Mouse (Mus musculus): Measurements from ENCODE around the gene Mmp23. TPM values are rescaled to one million over a fixed set of nuclear protein-coding genes. Genes with fewer than 3 reads are reported as not detected.

Mmp23 gene
- polyA plus RNA-seq, 1 experiment from 2014 or later: 31.3 TPM

- Histone ChIP-seq H3K9me3 (ENCODE audit: control insufficient read depth) (no peaks in the 10 kb centered on the region), H3K4me2 (replicated peaks; ENCODE audit: low read depth) (no peak overlapping the region), H3K36me3 (ENCODE audit: control insufficient read depth, insufficient read depth) (peaks cover 13% of the 10 kb centered on the region; the same call in 1 of the 2 replicates), H3K4me1 (replicated peaks; ENCODE audit: control insufficient read depth, insufficient read depth, low read length) (no peaks in the 10 kb centered on the region), H3K4me3 (ENCODE audit: low read depth, low read length) (no peak overlapping the region), H3K27me3 (replicated peaks; ENCODE audit: control insufficient read depth, insufficient read depth, low read length) (no peaks in the 10 kb centered on the region), H3K9ac (ENCODE audit: low read depth, low read length) (no peak overlapping the region), H3K27ac (ENCODE audit: low read depth, low read length) (no peak overlapping the region)
- no peak for TF ChIP-seq CTCF (IDR thresholded peaks at IDR 0.05; ENCODE audit: low read depth)
- WGBS: 67% methylated on average over 2 of the region's 2 CpGs
- ATAC-seq: no peak
These were observed 46.4 kb downstream of the Mmp23 start for GRCm38 (mm10) chr4:155606825-155607224.

- WGBS: 69% methylated on average over 4 of the region's 4 CpGs
- Histone ChIP-seq H3K4me3 (ENCODE audit: low read depth, low read length) (no peak overlapping the region), H3K27ac (ENCODE audit: low read depth, low read length) (no peak overlapping the region), H3K9me3 (ENCODE audit: control insufficient read depth) (no peaks in the 10 kb centered on the region), H3K4me2 (replicated peaks; ENCODE audit: low read depth) (no peak overlapping the region), H3K4me1 (replicated peaks; ENCODE audit: control insufficient read depth, insufficient read depth, low read length) (no peaks in the 10 kb centered on the region), H3K27me3 (replicated peaks; ENCODE audit: control insufficient read depth, insufficient read depth, low read length) (no peaks in the 10 kb centered on the region), H3K36me3 (ENCODE audit: control insufficient read depth, insufficient read depth) (peaks cover 10% of the 10 kb centered on the region; the same call in 1 of the 2 replicates), H3K9ac (ENCODE audit: low read depth, low read length) (no peak overlapping the region)
- ATAC-seq: no peak
- TF ChIP-seq CTCF (IDR thresholded peaks at IDR 0.05; ENCODE audit: low read depth): no peak
These were observed 48.1 kb downstream of the Mmp23 start for GRCm38 (mm10) chr4:155605132-155605531.

DNA sequence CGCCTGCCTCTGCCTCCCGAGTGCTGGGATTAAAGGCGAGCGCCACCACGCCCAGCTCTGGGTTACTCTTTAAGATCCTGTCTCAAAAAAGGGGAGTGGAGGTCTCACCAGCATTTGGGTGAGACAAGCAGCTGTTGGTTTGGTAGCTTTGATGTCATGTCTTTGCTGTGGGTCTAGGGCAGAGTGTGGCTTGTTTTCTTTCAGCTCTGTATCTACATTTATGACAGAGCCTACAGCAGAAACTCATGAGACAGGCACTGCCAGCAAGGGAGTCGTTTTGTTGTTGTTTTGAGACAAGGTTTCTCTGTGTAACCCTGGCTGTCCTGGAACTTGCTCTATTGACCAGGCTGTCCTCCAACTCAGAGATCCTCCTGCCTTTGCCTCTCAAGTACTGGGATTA, 49.4 kb downstream of the Mmp23 start:
- WGBS: 94% methylated on average over 6 of the region's 6 CpGs

DNA sequence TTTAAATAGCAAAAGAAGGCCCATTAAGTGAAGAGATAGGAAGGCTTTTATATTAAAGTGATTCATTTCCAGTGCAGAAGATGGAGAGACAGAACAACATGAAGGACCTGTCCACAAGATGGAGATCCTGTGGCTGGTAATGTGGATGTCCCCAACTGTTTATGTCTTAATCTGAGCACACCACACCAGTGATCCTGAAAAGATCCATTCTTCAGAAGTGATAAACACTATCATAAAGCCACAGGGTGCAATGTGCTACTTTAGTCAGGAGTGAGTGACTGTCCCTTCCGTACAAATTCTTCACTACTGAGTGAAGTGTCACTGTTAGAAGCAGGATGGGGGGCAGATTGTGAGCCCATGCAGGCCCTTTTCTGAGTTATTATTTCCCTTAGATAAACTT, 50.4 kb downstream of the Mmp23 start:
- WGBS: 79% methylated on average over 1 of the region's 1 CpGs

More for the DNA sequence above, 49.4 kb downstream of the Mmp23 start:
- Histone ChIP-seq H3K9me3 (ENCODE audit: control insufficient read depth) (no peaks in the 10 kb centered on the region), H3K4me2 (replicated peaks; ENCODE audit: low read depth) (no peak overlapping the region), H3K27ac (ENCODE audit: low read depth, low read length) (no peak overlapping the region), H3K36me3 (ENCODE audit: control insufficient read depth, insufficient read depth) (peaks cover 5% of the 10 kb centered on the region; the same call in 1 of the 2 replicates), H3K27me3 (replicated peaks; ENCODE audit: control insufficient read depth, insufficient read depth, low read length) (no peaks in the 10 kb centered on the region), H3K4me1 (replicated peaks; ENCODE audit: control insufficient read depth, insufficient read depth, low read length) (no peaks in the 10 kb centered on the region), H3K4me3 (ENCODE audit: low read depth, low read length) (no peak overlapping the region), H3K9ac (ENCODE audit: low read depth, low read length) (no peak overlapping the region)
- no peak for TF ChIP-seq CTCF (IDR thresholded peaks at IDR 0.05; ENCODE audit: low read depth)
- no peak for ATAC-seq

GRCm38 (mm10) chr4:155601997-155602456, 51.2 kb downstream of the Mmp23 start:
- ATAC-seq: peak; percentile 17
- no peaks in the 10 kb centered on the region for H3K27me3 ChIP-seq (replicated peaks; ENCODE audit: control insufficient read depth, insufficient read depth, low read length)
- H3K36me3 ChIP-seq (ENCODE audit: control insufficient read depth, insufficient read depth): peaks cover 5% of the 10 kb centered on the region; the same call in 1 of the 2 replicates
- no peaks in the 10 kb centered on the region for H3K4me1 ChIP-seq (replicated peaks; ENCODE audit: control insufficient read depth, insufficient read depth, low read length)
- H3K4me3 ChIP-seq (ENCODE audit: low read depth, low read length): peak overlapping the region; percentile 98
- no peak for TF ChIP-seq CTCF (IDR thresholded peaks at IDR 0.05; ENCODE audit: low read depth)
- 2% methylated on average over 31 of the region's 31 CpGs for WGBS
- H3K4me2 ChIP-seq (replicated peaks; ENCODE audit: low read depth): peak overlapping the region; percentile 97
- H3K9me3 ChIP-seq (ENCODE audit: control insufficient read depth): no peaks in the 10 kb centered on the region
- H3K9ac ChIP-seq (ENCODE audit: low read depth, low read length): peak overlapping the region; percentile 92
- peak overlapping the region; percentile 97 for H3K27ac ChIP-seq (ENCODE audit: low read depth, low read length)

More for the DNA sequence above, 50.4 kb downstream of the Mmp23 start:
- no peaks in the 10 kb centered on the region for H3K9me3 ChIP-seq (ENCODE audit: control insufficient read depth)
- no peak overlapping the region; the same call in 1 of the 2 replicates for H3K9ac ChIP-seq (ENCODE audit: low read depth, low read length)
- peak overlapping the region; percentile 98 for H3K4me3 ChIP-seq (ENCODE audit: low read depth, low read length)
- no peaks in the 10 kb centered on the region for H3K27me3 ChIP-seq (replicated peaks; ENCODE audit: control insufficient read depth, insufficient read depth, low read length)
- H3K4me1 ChIP-seq (replicated peaks; ENCODE audit: control insufficient read depth, insufficient read depth, low read length): no peaks in the 10 kb centered on the region
- TF ChIP-seq CTCF (IDR thresholded peaks at IDR 0.05; ENCODE audit: low read depth): no peak
- ATAC-seq: no peak
- peaks cover 5% of the 10 kb centered on the region; the same call in 1 of the 2 replicates for H3K36me3 ChIP-seq (ENCODE audit: control insufficient read depth, insufficient read depth)
- H3K4me2 ChIP-seq (replicated peaks; ENCODE audit: low read depth): peak overlapping the region; percentile 97; the same call in 1 of the 2 replicates
- no peak overlapping the region for H3K27ac ChIP-seq (ENCODE audit: low read depth, low read length)

GRCm38 (mm10) chr4:155601091-155601996, 51.8 kb downstream of the Mmp23 start, which contains the start of gene Slc35e2:
Gene Slc35e2 (plus strand): TSS chr4:155601416.
- peak; percentile 61 for TF ChIP-seq CTCF (IDR thresholded peaks at IDR 0.05; ENCODE audit: low read depth)
- H3K9ac ChIP-seq (ENCODE audit: low read depth, low read length): peak within 1 kb of the TSS; percentile 92
- H3K27ac ChIP-seq (ENCODE audit: low read depth, low read length): peak within 1 kb of the TSS; percentile 97
- H3K4me2 ChIP-seq (replicated peaks; ENCODE audit: low read depth): peak within 1 kb of the TSS; percentile 97
- H3K4me3 ChIP-seq (ENCODE audit: low read depth, low read length): peak within 1 kb of the TSS; percentile 98
- peaks cover 5% of the 10 kb centered on the region; the same call in 1 of the 2 replicates for H3K36me3 ChIP-seq (ENCODE audit: control insufficient read depth, insufficient read depth)
- H3K27me3 ChIP-seq (replicated peaks; ENCODE audit: control insufficient read depth, insufficient read depth, low read length): no peaks in the 10 kb centered on the region
- ATAC-seq: peak; percentile 95
- H3K9me3 ChIP-seq (ENCODE audit: control insufficient read depth): no peaks in the 10 kb centered on the region
- WGBS: under 1% methylated on average over 65 of the region's 65 CpGs
- no peaks in the 10 kb centered on the region for H3K4me1 ChIP-seq (replicated peaks; ENCODE audit: control insufficient read depth, insufficient read depth, low read length)

Other genes with a start within 250 kb of the Mmp23 start
- gene Cfap74, start 244.2 kb downstream of the Mmp23 start, polyA plus RNA-seq (2015; fragmentation: Nextera tagmentation; extraction: Ambion mirVana): 0.50 and 0.52 TPM in 2 replicates
- gene Tmem52, start 184.3 kb downstream of the Mmp23 start, polyA plus RNA-seq (2015; fragmentation: Nextera tagmentation; extraction: Ambion mirVana): 15.9 and 16.2 TPM in 2 replicates
- gene Gnb1, start 162.0 kb downstream of the Mmp23 start, polyA plus RNA-seq (2015; fragmentation: Nextera tagmentation; extraction: Ambion mirVana): 336 and 354 TPM in 2 replicates
- 46.7 and 49.2 TPM in 2 replicates for gene Nadk, start 91.0 kb downstream of the Mmp23 start, polyA plus RNA-seq (2015; fragmentation: Nextera tagmentation; extraction: Ambion mirVana)
- gene Slc35e2, start 52.0 kb downstream of the Mmp23 start, polyA plus RNA-seq (2015; fragmentation: Nextera tagmentation; extraction: Ambion mirVana): 5.1 and 6.1 TPM in 2 replicates
- gene Cdk11b, start 28.5 kb downstream of the Mmp23 start, polyA plus RNA-seq (2015; fragmentation: Nextera tagmentation; extraction: Ambion mirVana): 60.3 and 73.0 TPM in 2 replicates
- gene Gm10563, start 8.0 kb downstream of the Mmp23 start, polyA plus RNA-seq (2015; fragmentation: Nextera tagmentation; extraction: Ambion mirVana): not detected in 2 replicates
- 8.2 and 10.5 TPM in 2 replicates for gene Mib2, start 15.8 kb upstream of the Mmp23 start, polyA plus RNA-seq (2015; fragmentation: Nextera tagmentation; extraction: Ambion mirVana)
- gene Fndc10, start 41.0 kb upstream of the Mmp23 start, polyA plus RNA-seq (2015; fragmentation: Nextera tagmentation; extraction: Ambion mirVana): 5.5 and 6.2 TPM in 2 replicates
- 167 and 171 TPM in 2 replicates for gene Ssu72, start 51.4 kb upstream of the Mmp23 start, polyA plus RNA-seq (2015; fragmentation: Nextera tagmentation; extraction: Ambion mirVana)
- 0.13 and 0.24 TPM in 2 replicates for gene Tmem240, start 81.4 kb upstream of the Mmp23 start, polyA plus RNA-seq (2015; fragmentation: Nextera tagmentation; extraction: Ambion mirVana)
- gene Atad3a, start 107.7 kb upstream of the Mmp23 start, polyA plus RNA-seq (2015; fragmentation: Nextera tagmentation; extraction: Ambion mirVana): 39.6 and 40.4 TPM in 2 replicates
- 17.4 and 17.8 TPM in 2 replicates for gene Vwa1, start 121.3 kb upstream of the Mmp23 start, polyA plus RNA-seq (2015; fragmentation: Nextera tagmentation; extraction: Ambion mirVana)
- 0.64 and 0.68 TPM in 2 replicates for gene Tmem88b, start 132.5 kb upstream of the Mmp23 start, polyA plus RNA-seq (2015; fragmentation: Nextera tagmentation; extraction: Ambion mirVana)
- gene Ankrd65, start 137.1 kb upstream of the Mmp23 start, polyA plus RNA-seq (2015; fragmentation: Nextera tagmentation; extraction: Ambion mirVana): not detected in 2 replicates
- 203 and 212 TPM in 2 replicates for gene Mrpl20, start 149.5 kb upstream of the Mmp23 start, polyA plus RNA-seq (2015; fragmentation: Nextera tagmentation; extraction: Ambion mirVana)
- gene Ccnl2, start 159.1 kb upstream of the Mmp23 start, polyA plus RNA-seq (2015; fragmentation: Nextera tagmentation; extraction: Ambion mirVana): 54.7 and 65.1 TPM in 2 replicates
- 152 and 153 TPM in 2 replicates for gene Aurkaip1, start 177.9 kb upstream of the Mmp23 start, polyA plus RNA-seq (2015; fragmentation: Nextera tagmentation; extraction: Ambion mirVana)
- gene Mxra8, start 186.3 kb upstream of the Mmp23 start, polyA plus RNA-seq (2015; fragmentation: Nextera tagmentation; extraction: Ambion mirVana): 38.5 and 39.9 TPM in 2 replicates
- gene Dvl1, start 194.0 kb upstream of the Mmp23 start, polyA plus RNA-seq (2015; fragmentation: Nextera tagmentation; extraction: Ambion mirVana): 6.3 and 6.5 TPM in 2 replicates
- 0.16 and 0.22 TPM in 2 replicates for gene Tas1r3, start 210.0 kb upstream of the Mmp23 start, polyA plus RNA-seq (2015; fragmentation: Nextera tagmentation; extraction: Ambion mirVana)
- gene Cptp, start 216.1 kb upstream of the Mmp23 start, polyA plus RNA-seq (2015; fragmentation: Nextera tagmentation; extraction: Ambion mirVana): 17.4 and 19.2 TPM in 2 replicates
- gene Ints11, start 216.2 kb upstream of the Mmp23 start, polyA plus RNA-seq (2015; fragmentation: Nextera tagmentation; extraction: Ambion mirVana): 19.9 and 20.9 TPM in 2 replicates
- 23.6 and 23.8 TPM in 2 replicates for gene Pusl1, start 238.4 kb upstream of the Mmp23 start, polyA plus RNA-seq (2015; fragmentation: Nextera tagmentation; extraction: Ambion mirVana)
- gene Acap3, start 238.4 kb upstream of the Mmp23 start, polyA plus RNA-seq (2015; fragmentation: Nextera tagmentation; extraction: Ambion mirVana): 4.4 TPM in 2 replicates

Measured in intestine, postnatal 0 days (tissue).